Mouse (Mus musculus): Measurements from ENCODE around the gene Foxj3. TPM values are rescaled to one million over a fixed set of nuclear protein-coding genes. Genes with fewer than 3 reads are reported as not detected.

Gene Foxj3
- total RNA-seq (2023) = 95.7 TPM

DNA sequence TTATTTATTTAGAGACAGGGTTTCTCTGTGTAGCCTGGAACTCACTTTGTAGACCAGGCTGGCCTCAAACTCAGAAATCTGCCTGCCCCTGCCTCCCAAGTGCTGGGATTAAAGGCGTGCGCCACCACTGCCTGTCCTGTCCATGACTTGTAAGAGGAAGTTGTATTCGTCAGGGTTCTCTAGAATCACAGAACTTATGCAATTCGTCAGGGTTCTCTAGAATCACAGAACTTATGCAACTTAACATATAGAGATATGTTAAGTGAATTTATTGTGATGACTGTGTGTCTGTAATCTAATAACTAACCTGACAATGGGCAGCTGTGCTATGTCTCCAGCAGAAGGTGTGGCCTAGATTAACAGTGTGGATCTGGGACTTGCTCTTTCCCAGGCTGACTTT lies at the start of gene Foxj3:
Foxj3 (plus strand) TSS at position 390 of the 400 bp plus-strand sequence.

DNA sequence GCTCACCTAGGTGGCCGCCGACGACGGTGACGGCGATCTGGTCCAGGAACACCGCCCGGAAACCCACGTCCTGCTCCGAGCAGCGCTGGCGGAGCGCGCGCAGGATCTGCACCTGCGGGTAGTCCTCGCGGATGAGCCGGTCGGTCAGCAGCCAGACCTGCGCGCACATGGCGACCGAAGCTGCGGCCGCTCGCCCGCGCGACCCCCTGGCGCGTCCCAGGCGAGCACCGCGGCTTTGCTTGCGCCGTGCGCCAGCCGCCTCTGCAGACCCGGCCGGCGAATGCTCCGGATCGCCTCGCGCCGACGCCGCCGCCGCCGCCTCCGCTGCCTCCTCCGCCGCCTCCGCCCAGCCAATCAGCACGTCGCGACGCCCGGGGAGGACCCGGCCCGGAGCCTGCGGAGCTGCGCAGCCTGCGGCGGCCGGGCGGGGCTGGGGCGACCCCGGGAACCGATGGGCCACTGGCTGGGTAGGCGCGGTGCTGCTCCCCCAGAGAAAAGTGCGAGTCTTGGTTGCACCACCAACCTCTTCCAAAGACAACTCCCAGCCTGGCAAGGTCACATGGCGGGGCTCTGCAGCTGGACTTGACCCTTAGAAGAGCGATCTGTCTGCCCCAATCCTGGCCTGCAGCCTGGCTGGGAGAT lies 44.4 kb upstream of the Foxj3 start, which contains the start of gene Rimkla:
Rimkla (minus strand) TSS at position 338 of the 642 bp plus-strand sequence.

DNA sequence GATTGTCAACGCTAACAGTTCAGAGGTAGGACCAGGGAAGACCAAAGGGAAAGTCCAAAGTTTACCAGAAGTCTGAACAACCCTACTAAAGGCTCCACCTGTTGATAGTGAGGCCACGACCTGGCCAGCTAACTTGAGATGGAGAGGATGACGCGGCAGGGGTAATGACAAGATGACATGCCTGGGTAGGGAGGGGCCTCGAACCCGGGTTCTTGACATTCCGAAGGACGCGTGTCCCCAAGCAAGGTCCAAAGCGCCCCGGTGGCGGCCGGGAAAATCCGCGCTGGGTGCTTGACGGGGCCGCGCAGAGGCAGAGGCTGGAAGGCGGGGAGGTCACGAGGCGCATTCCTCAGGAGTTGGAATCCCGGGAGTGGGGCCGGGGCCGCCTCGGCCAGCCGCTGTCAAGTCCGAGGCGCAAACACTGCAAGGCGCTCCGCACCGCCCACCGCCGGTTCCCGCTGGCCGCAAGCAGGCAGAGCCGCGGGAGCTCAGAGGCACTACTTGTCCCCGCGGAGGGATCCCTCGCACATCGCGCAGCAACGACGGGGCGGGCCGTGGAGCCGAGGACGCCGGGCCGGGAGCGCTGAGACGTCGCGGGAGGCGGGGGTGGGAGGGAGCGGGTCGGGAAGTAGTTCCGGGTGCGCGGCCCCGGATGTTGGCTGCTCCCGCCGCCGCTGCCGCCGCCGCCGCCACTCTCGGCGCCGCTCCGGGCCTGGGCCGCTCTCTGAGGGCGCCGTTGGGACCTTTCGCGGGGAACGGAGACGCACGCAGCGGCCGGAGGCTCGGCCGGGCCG lies 2.4 kb downstream of the Foxj3 start, which contains the start of gene Frg2f1:
Frg2f1 (minus strand) TSS at position 499 of the 794 bp plus-strand sequence.

DNA sequence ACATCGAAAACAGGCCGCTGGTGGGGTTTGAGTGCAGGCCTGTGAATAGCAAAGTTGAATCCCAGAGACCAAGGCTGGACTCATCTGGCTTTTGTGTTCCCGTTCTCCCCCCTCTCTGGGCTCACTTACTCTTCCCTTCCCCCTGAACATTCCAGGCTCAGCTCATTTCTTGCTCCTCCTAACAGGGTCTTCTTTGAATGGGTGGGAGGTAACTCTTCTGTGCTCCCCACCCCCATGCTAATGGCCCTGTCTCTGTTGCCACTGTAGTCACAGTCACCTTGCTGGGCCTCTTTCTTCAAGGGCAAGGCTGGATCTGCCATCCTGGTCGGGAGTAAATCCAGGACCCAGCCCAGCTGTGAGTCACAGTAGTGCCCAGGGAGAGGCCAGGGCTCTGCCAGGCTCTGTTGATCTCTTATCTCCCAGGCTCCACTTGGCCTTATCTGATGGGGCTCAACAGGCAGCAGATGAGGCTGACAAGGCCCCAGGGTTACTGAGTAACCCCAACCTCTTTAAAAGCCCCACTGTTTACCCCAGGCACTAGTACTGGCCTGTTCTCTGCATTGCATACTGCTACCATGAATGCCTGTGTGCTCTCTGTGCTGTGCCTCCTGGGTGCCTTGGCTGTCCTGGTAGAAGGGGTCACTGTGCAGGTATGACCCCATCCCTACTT lies 100.5 kb downstream of the Foxj3 start, which contains the start of gene Guca2a:
Guca2a (plus strand) TSS at position 529 of the 670 bp plus-strand sequence.

DNA sequence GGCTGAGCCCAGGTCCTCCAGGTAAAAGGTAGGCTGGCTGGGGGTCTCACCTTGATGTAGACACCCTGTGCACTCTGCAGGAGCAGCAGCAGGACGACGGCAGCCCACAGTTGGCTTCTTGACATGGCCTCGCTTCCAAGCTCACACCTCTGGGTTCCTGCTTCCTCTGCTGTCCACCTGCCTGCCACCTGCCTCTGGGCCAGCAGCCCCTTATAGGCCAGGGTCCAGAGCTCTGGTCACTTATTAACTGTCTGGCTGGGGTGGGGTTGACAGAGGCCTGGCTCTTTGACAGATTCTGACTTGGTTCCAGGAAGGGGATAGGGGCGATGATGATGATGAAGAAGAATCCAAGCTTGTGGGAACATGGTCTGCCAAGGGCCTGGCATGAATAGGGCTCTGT lies 121.9 kb downstream of the Foxj3 start, which contains the start of gene Guca2b:
Guca2b (minus strand) TSS at position 224 of the 400 bp plus-strand sequence.

Other genes starting within 250 kb of the Foxj3 start
- 337 TPM for gene Ybx1, start 242.4 kb upstream of the Foxj3 start, total RNA-seq (2023)
- gene Ppih, start 216.5 kb upstream of the Foxj3 start, total RNA-seq (2023) = 22.0 TPM
- 4.3 TPM for gene Ccdc30, start 121.5 kb upstream of the Foxj3 start, total RNA-seq (2023)
- 7.0 TPM for gene Ppcs, start 114.6 kb upstream of the Foxj3 start, total RNA-seq (2023)
- 0.38 TPM for gene Zmynd12, start 114.2 kb upstream of the Foxj3 start, total RNA-seq (2023)
- gene Rimkla, start 44.4 kb upstream of the Foxj3 start, total RNA-seq (2023) = 2.1 TPM
- 8.5 TPM for gene Frg2f1, start 2.5 kb downstream of the Foxj3 start, total RNA-seq (2023)
- 3.2 TPM for gene Guca2a, start 100.7 kb downstream of the Foxj3 start, total RNA-seq (2023)
- gene Guca2b, start 122.0 kb downstream of the Foxj3 start, total RNA-seq (2023) = not detected
- 8.1 TPM for gene Hivep3, start 196.8 kb downstream of the Foxj3 start, total RNA-seq (2023)